Mouse (Mus musculus): ENCODE results near the gene Rab15.

Gene Rab15

GRCm38 (mm10) chr12:76777845-76778244 lies 44.9 kb downstream of the Rab15 start:
- no peak for DNase-seq (ENCODE audit: low spot score)

- DNase-seq (ENCODE audit: low spot score) = no peak
Observed at GRCm38 (mm10) chr12:76776898-76777297, 45.8 kb downstream of the Rab15 start.

DNA sequence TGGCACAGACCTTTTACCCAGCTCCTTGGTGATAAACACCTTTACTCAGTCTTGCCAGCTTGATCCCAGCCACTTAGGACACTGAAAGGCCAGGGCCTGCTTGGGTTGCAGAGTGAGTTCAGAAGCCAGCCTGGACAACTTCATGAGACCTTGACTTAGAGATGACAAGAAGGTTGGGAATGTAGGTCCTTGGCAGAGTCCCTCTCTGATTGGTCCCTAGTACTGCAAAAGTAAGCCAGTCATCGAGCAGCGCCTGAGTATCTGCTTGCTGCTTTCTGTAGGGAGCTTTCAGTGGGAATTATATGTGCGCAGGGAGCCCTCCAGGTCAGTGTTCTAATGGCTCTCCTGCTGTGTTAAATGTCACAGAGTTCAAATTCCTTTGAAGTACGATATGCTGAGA lies 47.6 kb downstream of the Rab15 start:
- no peak for DNase-seq (ENCODE audit: low spot score)

- DNase-seq (ENCODE audit: low spot score) = no peak
Observed at GRCm38 (mm10) chr12:76774652-76775051, 48.1 kb downstream of the Rab15 start.

GRCm38 (mm10) chr12:76771540-76771939 lies 51.2 kb downstream of the Rab15 start:
- no peak for DNase-seq (ENCODE audit: low spot score)

DNA sequence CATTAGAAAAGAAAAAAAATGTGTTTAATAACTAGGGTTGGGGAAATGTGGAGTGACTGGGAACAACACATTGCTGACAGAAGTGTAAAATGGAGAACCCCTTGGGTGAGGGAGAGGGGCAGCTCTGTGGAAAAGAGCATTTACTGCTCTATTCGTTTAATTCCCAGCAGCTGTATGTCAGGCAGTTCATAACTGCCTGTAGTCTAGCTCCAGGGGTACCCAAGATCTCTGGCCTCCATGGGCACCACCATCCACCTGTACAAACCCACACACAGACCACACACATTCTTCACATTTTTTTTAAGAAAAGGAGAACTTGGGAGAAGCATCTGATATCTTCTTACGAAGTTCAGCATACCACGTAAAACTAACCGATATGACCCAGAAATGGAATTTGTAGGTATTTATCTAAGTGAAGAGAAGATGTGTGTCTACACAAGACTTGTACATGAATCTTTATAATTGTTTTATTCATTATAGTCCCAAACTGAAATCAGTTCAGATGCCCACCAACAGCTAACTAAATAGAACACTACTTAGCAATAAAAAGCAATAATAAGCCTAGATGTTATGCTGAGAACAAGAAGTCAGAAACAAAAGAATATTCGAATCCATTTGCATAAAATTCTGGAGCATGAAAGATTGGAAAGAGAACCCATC lies 51.7 kb downstream of the Rab15 start:
- DNase-seq (ENCODE audit: low spot score) = no peak

DNA sequence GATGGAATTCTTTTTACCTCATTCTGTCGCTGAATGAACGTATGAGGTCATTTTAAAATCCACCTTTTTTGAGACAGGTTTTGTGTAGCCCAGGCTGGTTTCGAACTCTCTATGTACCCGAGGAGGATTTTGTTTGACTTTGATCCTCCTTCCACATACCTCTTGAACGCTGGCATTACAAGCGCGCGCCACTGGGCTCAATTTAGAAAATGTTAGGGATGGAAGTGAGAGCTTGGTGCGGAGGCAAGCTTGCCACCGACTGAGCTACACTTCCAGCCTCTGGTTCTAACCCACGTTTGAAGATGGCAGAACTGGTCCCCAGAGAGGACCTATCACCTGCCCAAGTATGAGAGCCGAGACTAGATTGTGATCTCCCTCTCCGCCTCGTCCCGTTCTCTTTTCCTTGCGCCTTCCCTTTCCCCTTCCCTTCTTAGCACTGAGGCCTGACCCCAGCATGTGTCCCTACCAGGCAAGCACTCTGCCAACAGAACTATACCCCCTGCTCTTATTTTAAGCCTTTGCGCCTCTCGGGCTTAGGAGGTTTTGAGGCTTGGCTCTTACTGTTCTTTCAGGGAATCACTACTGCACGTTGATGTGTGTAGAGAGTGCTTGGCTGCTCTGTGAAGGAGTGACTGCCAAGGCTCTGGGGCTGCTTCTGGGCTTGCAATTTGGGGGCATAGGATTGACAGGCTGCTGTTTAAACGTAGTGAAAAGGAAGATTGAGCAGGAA lies 56.6 kb downstream of the Rab15 start:
- DNase-seq (ENCODE audit: low spot score) = no peak

DNA sequence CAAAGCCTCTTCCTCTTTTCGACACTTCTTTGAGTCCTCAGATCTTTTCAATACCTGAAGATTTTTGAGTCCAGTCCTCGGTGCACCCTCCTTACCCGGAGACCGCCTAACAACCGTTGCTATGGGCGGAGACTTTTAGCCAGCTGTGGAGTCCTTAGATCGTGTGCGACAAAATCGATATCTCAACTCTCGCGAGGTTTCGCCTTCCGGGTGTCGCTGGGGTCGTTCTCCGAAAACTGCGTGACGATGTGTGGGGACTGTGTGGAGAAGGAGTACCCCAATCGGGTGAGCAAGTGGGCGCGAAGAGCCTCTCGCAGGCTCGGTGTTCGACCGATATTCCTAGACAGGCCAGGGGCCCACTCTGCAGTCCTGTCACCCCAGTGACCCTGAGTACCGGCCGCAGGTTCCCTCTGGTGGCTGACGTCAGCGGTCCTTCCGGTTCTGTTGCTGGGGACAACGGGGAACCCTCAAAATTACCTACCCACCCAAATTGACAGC lies 57.3 kb downstream of the Rab15 start, which contains the start of the genes Churc1 and Fntb:
Gene Churc1, plus strand, starts transcription at position 185 of the 498 bp plus-strand sequence.
Gene Fntb, plus strand, starts transcription at position 236 of the 498 bp plus-strand sequence.
- DNase-seq (ENCODE audit: low spot score) = peak; percentile 89

DNA sequence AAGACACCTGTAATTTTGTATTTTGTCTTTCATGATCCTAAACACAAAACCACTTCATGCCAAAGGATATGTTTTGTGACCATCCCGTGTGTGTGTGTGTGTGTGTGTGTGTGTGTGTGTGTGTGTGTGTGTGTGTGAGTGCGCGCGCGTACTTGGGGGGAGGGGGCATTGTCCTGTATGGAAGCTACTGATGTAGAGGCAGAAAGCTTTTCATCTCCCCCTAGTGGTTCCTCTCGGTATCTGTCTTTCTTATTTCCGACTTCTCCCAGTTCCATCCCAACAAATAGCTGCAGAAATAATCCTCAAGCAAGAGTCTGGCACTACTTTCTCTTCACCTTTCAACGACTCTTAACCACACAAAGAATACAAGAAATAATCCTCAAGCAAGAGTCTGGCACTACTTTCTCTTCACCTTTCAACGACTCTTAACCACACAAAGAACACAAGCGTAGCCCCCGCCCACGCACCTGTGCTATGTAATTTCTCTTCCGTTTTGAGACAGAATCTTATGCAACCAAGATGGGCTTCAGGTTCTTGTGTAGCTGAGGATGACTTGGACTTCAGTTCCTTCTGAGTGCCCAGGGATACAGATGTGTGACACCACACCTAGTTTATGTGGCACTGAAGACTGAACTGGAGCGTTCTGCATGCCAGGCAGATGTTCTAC lies 69.9 kb downstream of the Rab15 start:
- DNase-seq (ENCODE audit: low spot score) = no peak

- DNase-seq (ENCODE audit: low spot score) = no peak
Observed at GRCm38 (mm10) chr12:76750866-76751459, 71.7 kb downstream of the Rab15 start.
